Mouse (Mus musculus): ENCODE results near the gene Ciita.

GRCm38 (mm10) chr16:10499122-10499521 lies 19.3 kb downstream of the Ciita start:
- TF ChIP-seq POLR2A (IDR thresholded peaks at IDR 0.05; ENCODE audit: borderline replicate concordance, insufficient read depth, low read length) (no peak), CTCF (IDR thresholded peaks at IDR 0.05; ENCODE audit: borderline replicate concordance, insufficient read depth, low read depth, low read length) (no peak)
